8 mouse cellular contexts compared by ENCODE assay signal in the genomic region with DNA sequence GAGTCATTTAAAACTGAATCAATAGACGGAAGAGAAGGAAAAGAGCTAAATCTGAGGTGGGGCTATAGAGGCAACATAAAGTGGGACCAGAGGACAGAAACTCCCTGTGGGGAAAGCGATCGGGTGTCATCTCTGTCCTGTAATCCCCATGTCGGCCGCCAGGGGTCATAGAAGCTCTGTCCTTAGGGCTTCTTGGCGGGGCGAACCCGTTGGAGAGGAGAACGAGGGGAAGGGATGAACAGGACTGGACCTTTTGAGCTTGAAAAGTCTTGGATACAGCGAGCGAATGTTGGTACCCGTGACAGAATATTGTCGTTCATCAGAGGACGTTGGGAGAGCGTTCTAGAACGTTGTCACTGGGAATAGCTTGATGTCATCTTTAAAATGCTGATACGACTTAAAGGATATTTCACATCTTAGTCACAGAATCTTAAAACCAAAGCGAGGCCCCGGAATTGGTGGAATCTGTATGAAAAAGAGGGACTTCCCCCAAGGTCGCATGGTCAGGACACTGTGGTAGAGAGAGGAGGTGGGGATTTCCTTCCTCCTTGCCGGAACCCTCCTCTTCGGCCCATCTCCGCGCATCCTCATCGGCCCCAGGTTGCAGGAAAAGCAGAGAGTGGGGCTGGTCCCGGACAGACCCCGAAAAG. TPM values are rescaled to one million over a fixed set of nuclear protein-coding genes. Genes with fewer than 3 reads are reported as not detected.
A peak's percentile ranks its signal among the peaks of the same experiment; 100 is the strongest.
DNase-seq lines count a peak whose midpoint lies in the region; ATAC-seq and TF ChIP-seq lines count a peak whose summit lies in the region.

No protein-coding gene starts in this region.

- H3K36me3 ChIP-seq in heart, adult 2 months (ENCODE audit: control insufficient read depth, insufficient read depth, low read length): no peaks in the 10 kb centered on the region
- H3K36me3 ChIP-seq in kidney, adult 2 months (ENCODE audit: control insufficient read depth, insufficient read depth, low read length): no peaks in the 10 kb centered on the region
- H3K36me3 ChIP-seq in limb, embryonic 12.5 days: peaks cover 3% of the 10 kb centered on the region; the same call in 1 of the 2 replicates
- peaks cover 19% of the 10 kb centered on the region for H3K36me3 ChIP-seq in midbrain, embryonic 14.5 days (ENCODE audit: control insufficient read depth, insufficient read depth, low read length)

- peak; percentile 69 for DNase-seq in ovary, postnatal 14 days (ENCODE audit: low spot score)
- DNase-seq in ovary, postnatal 10 days (ENCODE audit: low spot score): no peak
- DNase-seq in embryo, embryonic 9.5 days (ENCODE audit: extremely low spot score): peak; percentile 83
- peak; percentile 76 to 86 for DNase-seq in heart, adult 2 months
- peak; percentile 77 for DNase-seq in kidney, adult 2 months
- DNase-seq in midbrain, embryonic 14.5 days: peak; percentile 82
- DNase-seq in spleen, postnatal 36 days (ENCODE audit: low spot score in 2 of 2): peak; percentile 63 to 74

- peak; percentile 94 for TF ChIP-seq CTCF in heart, adult 2 months (IDR thresholded peaks at IDR 0.05)
- TF ChIP-seq CTCF in kidney, adult 2 months (conservative IDR thresholded peaks at IDR 0.05; ENCODE audit: insufficient read depth, insufficient read length, low read depth, low read length): peak; percentile 79

- peaks cover 6% of the 10 kb centered on the region; the same call in 1 of the 2 replicates for H3K27me3 ChIP-seq in heart, adult 2 months (ENCODE audit: control insufficient read depth, insufficient read depth, low read length)
- H3K27me3 ChIP-seq in kidney, adult 2 months (replicated peaks; ENCODE audit: control insufficient read depth, insufficient read depth, low read length): no peaks in the 10 kb centered on the region; the same call in none of the 2 replicates
- H3K27me3 ChIP-seq in limb, embryonic 12.5 days: peaks cover 66% of the 10 kb centered on the region
- H3K27me3 ChIP-seq in midbrain, embryonic 14.5 days (ENCODE audit: control insufficient read depth, insufficient read depth, low read length): peaks cover 28% of the 10 kb centered on the region; the same call in 1 of the 2 replicates

- no peak for TF ChIP-seq POLR2A in heart, adult 2 months (IDR thresholded peaks at IDR 0.05; ENCODE audit: insufficient read depth, low read depth, low read length)
- no peak for TF ChIP-seq POLR2A in kidney, adult 2 months (IDR thresholded peaks at IDR 0.05; ENCODE audit: low read depth, low read length)

- ATAC-seq in limb, embryonic 12.5 days (ENCODE audit: insufficient number of reproducible peaks, insufficient read depth, low FRiP score, low TSS enrichment, low read depth): no peak
- no peak for ATAC-seq in midbrain, embryonic 14.5 days (ENCODE audit: low FRiP score, low TSS enrichment)

- H3K4me1 ChIP-seq in heart, adult 2 months (ENCODE audit: control insufficient read depth, insufficient read depth, low read length): peaks cover 5% of the 10 kb centered on the region
- peaks cover 9% of the 10 kb centered on the region for H3K4me1 ChIP-seq in kidney, adult 2 months (ENCODE audit: control insufficient read depth, insufficient read depth, low read length)
- H3K4me1 ChIP-seq in limb, embryonic 12.5 days (replicated peaks): peaks cover 32% of the 10 kb centered on the region
- peaks cover 25% of the 10 kb centered on the region for H3K4me1 ChIP-seq in midbrain, embryonic 14.5 days (ENCODE audit: control insufficient read depth, insufficient read depth, low read length)

- intact Hi-C loops in heart, adult 2 months (cut with DNase I): loop anchor here (1.0 to 2.0 kb wide), 5 partner anchors 18 to 164 kb away; partner anchors contain the start of gene Rtn2

- H3K79me2 ChIP-seq in heart, adult 2 months (replicated peaks; ENCODE audit: control insufficient read depth, insufficient read depth, low read length): no peaks in the 10 kb centered on the region

- H3K9me3 ChIP-seq in limb, embryonic 12.5 days: peaks cover 11% of the 10 kb centered on the region; the same call in 1 of the 2 replicates
- 0 out of 2 replicates have a peak, but pooled peaks cover 3% of the 10 kb centered on the region for H3K9me3 ChIP-seq in midbrain, embryonic 14.5 days (ENCODE audit: control insufficient read depth, low read length)

- H3K4me2 ChIP-seq in limb, embryonic 12.5 days: peak overlapping the region; percentile 56
- peak overlapping the region; percentile 80 for H3K4me2 ChIP-seq in midbrain, embryonic 14.5 days (ENCODE audit: low read length)

- no peak overlapping the region for H3K9ac ChIP-seq in heart, adult 2 months (ENCODE audit: low read depth, low read length)
- 0 out of 2 replicates have a peak overlapping the region, but pooled peaks have one; percentile 34 for H3K9ac ChIP-seq in limb, embryonic 12.5 days (replicated peaks)
- peak overlapping the region; percentile 42; the same call in 1 of the 2 replicates for H3K9ac ChIP-seq in midbrain, embryonic 14.5 days (replicated peaks; ENCODE audit: low read length)

- no peak overlapping the region for H3K27ac ChIP-seq in heart, adult 2 months
- no peak overlapping the region for H3K27ac ChIP-seq in kidney, adult 2 months (ENCODE audit: insufficient read depth, low read depth, low read length)
- H3K27ac ChIP-seq in limb, embryonic 12.5 days: no peak overlapping the region
- no peak overlapping the region for H3K27ac ChIP-seq in midbrain, embryonic 14.5 days (replicated peaks; ENCODE audit: low read depth, low read length)

- H3K4me3 ChIP-seq in heart, adult 2 months: no peak overlapping the region; the same call in 1 of the 2 replicates
- no peak overlapping the region for H3K4me3 ChIP-seq in kidney, adult 2 months (ENCODE audit: insufficient read depth, low read depth, low read length)
- peak overlapping the region; percentile 33 for H3K4me3 ChIP-seq in limb, embryonic 12.5 days (replicated peaks)
- H3K4me3 ChIP-seq in midbrain, embryonic 14.5 days (replicated peaks; ENCODE audit: low read depth, low read length): peak overlapping the region; percentile 69

- peak; percentile 81; the same call in 1 of the 2 replicates for TF ChIP-seq EP300 in heart, adult 2 months (IDR thresholded peaks at IDR 0.05; ENCODE audit: insufficient read depth, low read depth, low read length)

- 6% methylated on average over 27 of the region's 27 CpGs for WGBS in heart, adult 2 months
- 5% methylated on average over 27 of the region's 27 CpGs for WGBS in kidney, adult 2 months
- 7% methylated on average over 27 of the region's 27 CpGs for WGBS in limb, embryonic 12.5 days
- 8% methylated on average over 27 of the region's 27 CpGs for WGBS in midbrain, embryonic 14.5 days

RNA-seq across cellular contexts. Expression of gene Eml2, which starts 2.3 kb away (rescaled TPM):
- total RNA-seq in heart, adult 2 months (2021): 10 to 100 TPM; 35.6 to 38.7 TPM
- polyA plus RNA-seq in heart, adult 2 months (2012; rRNA removed): 37.3 and 38.8 TPM in 2 replicates
- polyA plus RNA-seq in kidney, adult 2 months (2012; rRNA removed): 38.8 and 39.0 TPM in 2 replicates
- polyA plus RNA-seq in limb, embryonic 12.5 days (2016; fragmentation: Nextera tagmentation; extraction: Ambion mirVana): 3.9 and 5.9 TPM in 2 replicates
- 2.6 and 9.3 TPM in 2 replicates for polyA plus RNA-seq in midbrain, embryonic 14.5 days (2014; fragmentation: Nextera tagmentation; extraction: Ambion mirVana)

RNA-seq across cellular contexts. Expression of gene Gipr, which starts 12.6 kb away (rescaled TPM):
- under 1 TPM in 1 of 2 experiments, not detected in 1; 0.16 TPM for total RNA-seq in heart, adult 2 months (2021)
- 2.5 and 3.0 TPM in 2 replicates for polyA plus RNA-seq in heart, adult 2 months (2012; rRNA removed)
- polyA plus RNA-seq in kidney, adult 2 months (2012; rRNA removed): 0.13 and 0.20 TPM in 2 replicates
- polyA plus RNA-seq in limb, embryonic 12.5 days (2016; fragmentation: Nextera tagmentation; extraction: Ambion mirVana): 0.18 and 0.36 TPM in 2 replicates
- polyA plus RNA-seq in midbrain, embryonic 14.5 days (2014; fragmentation: Nextera tagmentation; extraction: Ambion mirVana): 2.6 and 3.1 TPM in 2 replicates

RNA-seq across cellular contexts. Expression of gene Snrpd2, which starts 29.0 kb away (rescaled TPM):
- total RNA-seq in heart, adult 2 months (2021): 10 to 100 TPM; 58.7 to 68.7 TPM
- 28.6 and 34.7 TPM in 2 replicates for polyA plus RNA-seq in heart, adult 2 months (2012; rRNA removed)
- polyA plus RNA-seq in kidney, adult 2 months (2012; rRNA removed): 34.8 and 42.2 TPM in 2 replicates
- polyA plus RNA-seq in limb, embryonic 12.5 days (2016; fragmentation: Nextera tagmentation; extraction: Ambion mirVana): 161 and 170 TPM in 2 replicates
- 112 and 130 TPM in 2 replicates for polyA plus RNA-seq in midbrain, embryonic 14.5 days (2014; fragmentation: Nextera tagmentation; extraction: Ambion mirVana)

RNA-seq across cellular contexts. Expression of gene Qpctl, which starts 29.5 kb away (rescaled TPM):
- 1 to 10 TPM; 3.8 to 4.6 TPM for total RNA-seq in heart, adult 2 months (2021)
- 5.3 and 6.3 TPM in 2 replicates for polyA plus RNA-seq in heart, adult 2 months (2012; rRNA removed)
- polyA plus RNA-seq in kidney, adult 2 months (2012; rRNA removed): 11.9 and 12.1 TPM in 2 replicates
- polyA plus RNA-seq in limb, embryonic 12.5 days (2016; fragmentation: Nextera tagmentation; extraction: Ambion mirVana): 15.9 and 17.2 TPM in 2 replicates
- polyA plus RNA-seq in midbrain, embryonic 14.5 days (2014; fragmentation: Nextera tagmentation; extraction: Ambion mirVana): 18.5 and 20.0 TPM in 2 replicates

RNA-seq across cellular contexts. Expression of gene Gpr4, which starts 33.8 kb away (rescaled TPM):
- total RNA-seq in heart, adult 2 months (2021): 1 to 10 TPM; 6.8 to 7.2 TPM
- polyA plus RNA-seq in heart, adult 2 months (2012; rRNA removed): 17.1 and 22.0 TPM in 2 replicates
- 10.1 and 10.8 TPM in 2 replicates for polyA plus RNA-seq in kidney, adult 2 months (2012; rRNA removed)
- 4.4 and 5.7 TPM in 2 replicates for polyA plus RNA-seq in limb, embryonic 12.5 days (2016; fragmentation: Nextera tagmentation; extraction: Ambion mirVana)
- polyA plus RNA-seq in midbrain, embryonic 14.5 days (2014; fragmentation: Nextera tagmentation; extraction: Ambion mirVana): 1.8 and 2.5 TPM in 2 replicates

Comparison
In these comparisons a context has a peak if more than half of its experiments do, and no peak if none do; other contexts are left out.
1. H3K4me3 ChIP-seq: peak in limb, embryonic 12.5 days (single experiment) and midbrain, embryonic 14.5 days (single experiment); none in heart, adult 2 months (single experiment) and kidney, adult 2 months (single experiment).